Mouse (Mus musculus): ENCODE data around the gene Vps8.
"Not testable (repeated sequence)": the region's sequence is repeated elsewhere in the genome, so short reads cannot be mapped to it uniquely, and the experiment has no call there.

The Vps8 gene

GRCm38 (mm10) chr16:21664633-21665363 lies 241.9 kb downstream of the Vps8 start:
- DNase-seq (ENCODE audit: low spot score) = peak; percentile 57

GRCm38 (mm10) chr16:21665423-21665986 lies 242.6 kb downstream of the Vps8 start:
- DNase-seq (ENCODE audit: low spot score) = peak; percentile 38

DNA sequence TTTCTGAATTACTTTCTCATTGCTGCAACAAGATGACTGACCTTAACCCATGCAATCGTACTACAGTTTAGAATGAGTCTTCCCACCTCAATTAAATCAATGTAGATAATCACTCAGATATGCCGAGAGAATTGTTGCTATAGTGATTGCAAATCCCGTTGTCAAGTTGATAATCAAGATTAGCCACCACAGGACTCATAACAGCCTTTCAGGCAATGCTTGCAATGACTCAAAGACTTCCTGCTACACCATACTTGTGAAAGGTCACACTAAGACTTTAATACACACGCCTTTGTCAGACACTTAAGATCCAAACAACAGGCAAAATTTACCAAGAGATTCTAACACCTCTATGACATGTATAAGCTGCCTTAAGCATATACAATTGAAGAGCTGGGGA lies 249.0 kb downstream of the Vps8 start:
- no peak for DNase-seq (ENCODE audit: low spot score)

DNA sequence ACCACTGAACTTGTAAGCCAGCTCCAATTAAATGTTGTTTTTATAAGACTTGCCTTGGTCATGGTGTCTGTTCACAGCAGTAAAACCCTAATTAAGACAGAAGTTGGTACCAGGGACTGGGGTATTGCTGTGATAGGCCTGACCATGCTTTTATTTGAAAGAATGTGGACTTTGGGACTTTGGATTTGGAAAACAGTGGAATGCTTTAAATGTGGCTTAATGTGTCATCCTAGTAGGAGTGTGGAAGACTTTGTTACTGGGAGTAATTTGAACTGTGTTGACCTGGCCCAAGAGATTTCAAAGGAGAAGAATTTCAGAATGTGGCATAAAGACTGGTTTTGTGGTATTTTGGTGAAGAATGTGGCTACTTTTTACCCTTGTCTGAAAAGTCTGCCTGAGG lies 250.1 kb downstream of the Vps8 start:
- DNase-seq (ENCODE audit: low spot score) = not testable (repeated sequence)

GRCm38 (mm10) chr16:21673651-21674050 lies 250.7 kb downstream of the Vps8 start:
- DNase-seq (ENCODE audit: low spot score) = not testable (repeated sequence)

GRCm38 (mm10) chr16:21676791-21677190 lies 253.9 kb downstream of the Vps8 start:
- no peak for DNase-seq (ENCODE audit: low spot score)

DNA sequence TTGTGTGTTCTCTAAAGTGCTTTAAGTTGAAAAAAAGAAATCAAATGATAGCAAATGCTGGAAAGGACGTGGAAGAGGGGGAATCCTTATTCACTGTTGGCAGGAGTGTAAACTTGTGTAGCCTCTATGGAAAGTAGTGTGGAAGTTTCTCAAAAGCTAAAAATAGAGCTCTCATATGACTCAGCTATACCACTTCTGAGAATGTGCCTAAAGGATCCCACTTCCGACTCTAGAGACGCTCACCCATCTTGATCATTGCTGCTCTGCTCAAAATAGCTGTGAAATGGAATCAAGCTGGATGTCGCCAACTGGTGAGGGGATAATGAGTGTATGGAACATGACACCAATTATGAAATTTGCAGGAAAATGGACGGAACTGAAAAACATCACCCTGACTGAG lies 264.5 kb downstream of the Vps8 start:
- no peak for DNase-seq (ENCODE audit: low spot score)

DNA sequence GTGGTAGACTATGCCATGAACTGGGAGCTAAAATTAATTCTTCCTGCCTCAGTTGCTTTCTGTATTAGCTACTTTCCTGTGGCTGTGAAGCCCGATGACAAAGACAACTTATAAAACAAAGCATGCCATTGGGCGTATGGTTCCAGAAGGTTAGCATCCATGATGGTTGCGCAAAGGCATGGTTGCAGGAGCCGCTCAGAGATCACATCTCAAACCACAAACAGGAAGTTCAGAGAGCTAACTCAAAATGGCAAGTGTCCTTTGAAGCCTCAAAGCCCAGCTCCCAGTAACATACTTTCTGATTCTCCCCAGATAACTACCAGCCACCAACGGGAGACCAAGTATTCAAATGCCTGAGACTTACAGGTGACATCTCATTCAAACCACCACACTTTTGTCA lies 266.2 kb downstream of the Vps8 start:
- DNase-seq (ENCODE audit: low spot score) = no peak

DNA sequence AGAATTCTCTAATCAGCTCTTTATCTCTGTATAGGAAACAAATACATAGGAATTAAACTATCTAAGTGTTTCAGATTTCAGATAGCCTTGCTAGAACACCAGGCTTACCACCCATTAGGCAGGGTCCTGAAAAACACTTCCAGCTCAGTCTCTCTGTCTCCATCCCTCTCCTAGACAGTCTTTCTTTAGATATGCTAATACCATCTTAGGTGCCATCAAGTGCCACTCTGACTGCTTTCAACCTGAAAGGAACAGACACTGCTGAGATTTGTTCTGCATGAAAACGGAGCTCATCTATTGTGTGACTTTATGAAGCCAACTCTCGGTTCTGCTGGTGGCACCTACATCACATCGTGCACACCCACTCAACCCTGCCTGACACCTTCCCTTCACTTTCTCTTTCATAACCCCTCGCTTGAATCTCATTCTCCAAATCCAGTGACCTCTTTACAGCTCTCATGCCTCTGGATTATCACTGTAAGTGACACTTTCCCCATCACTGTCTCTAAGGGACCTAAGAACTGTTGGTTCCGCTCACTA lies 267.4 kb downstream of the Vps8 start:
- DNase-seq (ENCODE audit: low spot score) = no peak

DNA sequence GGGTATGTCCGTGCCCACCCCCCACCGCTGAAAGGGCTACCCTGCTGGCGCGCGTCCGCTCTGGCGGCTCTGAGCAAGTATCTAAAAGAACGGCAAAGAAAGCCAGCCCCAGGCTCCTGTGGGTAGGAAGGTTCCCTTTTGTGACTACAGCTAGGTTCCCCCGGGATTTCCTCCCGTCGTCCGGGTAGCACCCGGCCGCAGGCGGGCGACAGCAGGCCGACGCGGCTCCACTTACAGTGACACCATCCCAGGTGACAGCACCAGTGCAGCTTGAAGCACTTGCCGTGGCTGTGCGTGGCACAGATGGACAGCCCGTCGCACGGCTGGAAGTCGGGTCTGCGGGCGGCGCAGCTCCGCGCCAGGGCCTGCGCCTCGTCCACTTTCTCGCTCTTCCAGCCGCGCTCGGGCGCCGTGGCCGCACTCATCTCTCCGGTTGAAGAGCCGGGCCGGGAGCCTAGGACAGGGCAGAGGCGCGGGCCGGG lies 271.1 kb downstream of the Vps8 start:
- DNase-seq (ENCODE audit: low spot score) = peak; percentile 74

Measured in retina, embryonic 14.5 days (tissue).